Mouse (Mus musculus) right cerebral cortex, postnatal 14 days (tissue): ENCODE measurements around the gene Sgms2.

Experiments
- DNase-seq: peaks from one replicate; pipeline ENCODE4 v3.0.0; 2022

Sgms2 gene

GRCm38 (mm10) chr3:131303320-131303714 lies 187.9 kb downstream of the Sgms2 start:
- DNase-seq = no peak

GRCm38 (mm10) chr3:131302452-131303319 lies 188.5 kb downstream of the Sgms2 start, which contains the start of gene Cyp2u1:
Gene Cyp2u1 (minus strand): TSS chr3:131303227.
- DNase-seq = peak; percentile 89

- no peak for DNase-seq
Measured at GRCm38 (mm10) chr3:131299908-131300307, 191.3 kb downstream of the Sgms2 start.

- no peak for DNase-seq
Measured at GRCm38 (mm10) chr3:131299078-131299477, 192.1 kb downstream of the Sgms2 start.

- DNase-seq = no peak
Measured at GRCm38 (mm10) chr3:131296893-131297292, 194.3 kb downstream of the Sgms2 start.

GRCm38 (mm10) chr3:131295513-131296200 lies 195.6 kb downstream of the Sgms2 start:
- DNase-seq = no peak

GRCm38 (mm10) chr3:131294503-131294902 lies 196.7 kb downstream of the Sgms2 start:
- no peak for DNase-seq

- no peak for DNase-seq
Measured at GRCm38 (mm10) chr3:131292959-131293358, 198.3 kb downstream of the Sgms2 start.

GRCm38 (mm10) chr3:131292349-131292748 lies 198.9 kb downstream of the Sgms2 start:
- no peak for DNase-seq

GRCm38 (mm10) chr3:131291890-131292289 lies 199.3 kb downstream of the Sgms2 start:
- DNase-seq = no peak

GRCm38 (mm10) chr3:131274151-131274550 lies 217.1 kb downstream of the Sgms2 start:
- no peak for DNase-seq

GRCm38 (mm10) chr3:131272374-131273100 lies 218.7 kb downstream of the Sgms2 start:
- no peak for DNase-seq

- DNase-seq = peak; percentile 76
Measured at GRCm38 (mm10) chr3:131271559-131272373, 219.4 kb downstream of the Sgms2 start, which contains the start of gene Hadh. Gene Hadh (minus strand): TSS chr3:131272101.

GRCm38 (mm10) chr3:131271157-131271556 lies 220.1 kb downstream of the Sgms2 start:
- no peak for DNase-seq

- DNase-seq = no peak
Measured at GRCm38 (mm10) chr3:131270381-131270780, 220.8 kb downstream of the Sgms2 start.
